Mouse (Mus musculus) erythroblast, embryonic 14.5 days (primary cell): ENCODE results near the gene Asb15. TPM values are rescaled to one million over a fixed set of nuclear protein-coding genes. Genes with fewer than 3 reads are reported as not detected.

Source experiments
- H3K27me3 ChIP-seq: 2 replicates; pipeline ENCODE4 v1.6.1; 2012; ENCODE audit warnings: inconsistent platforms; ENCODE audit not compliant: control insufficient read depth
- H3K36me3 ChIP-seq: 2 replicates; pipeline ENCODE4 v1.6.1; 2012; ENCODE audit warnings: mild to moderate bottlenecking, inconsistent platforms; ENCODE audit not compliant: control insufficient read depth
- H3K4me1 ChIP-seq: 2 replicates; pipeline ENCODE4 v1.6.1; 2012; ENCODE audit warnings: inconsistent platforms; ENCODE audit not compliant: control insufficient read depth
- H3K4me3 ChIP-seq: replicated peaks from 2 replicates; pipeline ENCODE3; 2012; ENCODE audit warnings: moderate library complexity, mild to moderate bottlenecking, inconsistent platforms
- H3K9me3 ChIP-seq: 2 replicates; pipeline ENCODE4 v1.6.1; 2012; ENCODE audit warnings: low read length, inconsistent platforms, mixed read lengths; ENCODE audit not compliant: control insufficient read depth
- GATA1 ChIP-seq: IDR thresholded peaks from 2 replicates; pipeline ENCODE4 v1.6.1; 2012; ENCODE audit warnings: low read length, inconsistent platforms, mixed read lengths
- TAL1 ChIP-seq: IDR thresholded peaks from 3 replicates; pipeline ENCODE4 v1.6.1; 2012; ENCODE audit warnings: low read length, inconsistent platforms, mixed read lengths
- polyA plus RNA-seq: library from polyadenylated mRNA; stranded (reverse); fragments of >175 nt; gene quantifications from 2 replicates; pipeline ENCODE4 v1.2.3, GENCODE M21; 2012

Gene Asb15
- polyA plus RNA-seq, 1 experiment = not detected

DNA sequence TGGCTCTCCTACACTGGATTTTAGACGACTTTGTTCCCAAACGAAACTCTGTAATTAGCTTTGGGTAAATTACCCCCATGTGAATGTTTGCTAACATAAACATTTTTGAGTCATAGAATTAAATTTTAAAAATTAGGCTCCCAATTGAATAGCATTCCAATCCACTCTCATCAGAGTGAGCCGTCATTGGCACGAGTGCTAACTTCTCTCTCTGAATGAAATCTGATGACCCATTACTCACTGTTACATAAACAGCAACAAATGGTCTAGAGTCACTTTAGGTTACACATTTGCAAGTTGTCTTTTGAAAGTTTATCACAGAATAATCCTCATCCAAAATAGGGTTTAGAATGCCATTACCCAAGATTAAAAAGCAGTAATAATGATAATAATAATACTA lies 81.6 kb downstream of the Asb15 start:
- Histone ChIP-seq H3K36me3 (peaks cover 19% of the 10 kb centered on the region), H3K4me3 (no peak overlapping the region), H3K9me3 (no peaks in the 10 kb centered on the region), H3K4me1 (no peaks in the 10 kb centered on the region), H3K27me3 (no peaks in the 10 kb centered on the region)
- TF ChIP-seq GATA1 (no peak), TAL1 (no peak)

DNA sequence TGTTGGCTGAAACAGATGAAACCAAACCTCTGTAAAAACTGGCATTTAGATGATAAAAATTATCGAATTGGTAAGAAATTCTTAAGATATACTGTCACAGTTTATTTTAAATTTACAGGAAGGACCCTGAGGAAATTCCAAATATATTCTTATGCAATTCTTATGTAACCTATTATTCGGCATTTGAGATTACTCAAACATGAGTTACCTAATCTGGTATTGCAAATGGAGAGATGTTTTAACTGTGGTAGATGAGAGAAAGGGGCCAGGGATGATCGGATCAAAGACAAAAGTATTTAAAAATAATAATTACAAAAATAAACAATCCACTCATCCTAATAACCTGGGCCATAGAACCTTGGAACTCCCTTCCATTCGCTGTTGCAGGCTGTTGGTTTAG lies 82.4 kb downstream of the Asb15 start:
- Histone ChIP-seq H3K4me1 (no peaks in the 10 kb centered on the region), H3K4me3 (no peak overlapping the region), H3K9me3 (no peaks in the 10 kb centered on the region), H3K36me3 (peaks cover 28% of the 10 kb centered on the region), H3K27me3 (no peaks in the 10 kb centered on the region)
- TF ChIP-seq TAL1 = no peak

DNA sequence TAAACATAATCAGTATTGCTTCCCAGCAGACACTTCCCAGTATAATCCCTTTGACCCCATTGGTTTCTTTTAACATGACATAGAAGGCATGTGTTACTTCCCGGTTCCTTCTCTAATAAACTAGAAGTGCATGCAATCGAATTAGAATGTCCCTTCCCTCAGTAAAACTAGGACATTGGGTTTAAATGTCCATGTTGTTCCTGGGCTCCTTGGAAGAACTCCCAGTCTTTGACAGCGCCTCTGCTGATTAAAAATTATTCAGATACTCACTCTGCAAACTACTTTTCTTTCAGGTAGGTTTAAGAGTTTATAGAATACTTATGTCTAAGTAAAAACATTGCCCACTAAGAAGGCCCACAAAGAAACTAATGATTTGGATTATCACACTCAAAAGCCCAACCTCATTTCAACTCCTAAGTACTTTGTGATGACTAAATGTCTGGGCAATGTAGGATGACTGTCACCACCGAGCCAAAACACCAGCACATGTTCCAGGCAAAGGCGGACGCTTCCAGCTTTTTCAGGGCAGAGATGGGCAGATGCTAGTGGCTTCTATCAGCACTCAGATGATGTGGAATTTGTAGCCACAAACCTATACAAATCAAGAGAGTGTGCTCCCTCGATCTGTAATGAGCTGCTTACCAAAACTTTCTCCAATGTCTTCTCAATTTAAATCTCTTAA lies 84.3 kb downstream of the Asb15 start:
- Histone ChIP-seq H3K4me3 (no peak overlapping the region), H3K9me3 (no peaks in the 10 kb centered on the region), H3K36me3 (peaks cover 43% of the 10 kb centered on the region), H3K4me1 (no peaks in the 10 kb centered on the region), H3K27me3 (no peaks in the 10 kb centered on the region)
- TF ChIP-seq GATA1 (no peak), TAL1 (no peak)

DNA sequence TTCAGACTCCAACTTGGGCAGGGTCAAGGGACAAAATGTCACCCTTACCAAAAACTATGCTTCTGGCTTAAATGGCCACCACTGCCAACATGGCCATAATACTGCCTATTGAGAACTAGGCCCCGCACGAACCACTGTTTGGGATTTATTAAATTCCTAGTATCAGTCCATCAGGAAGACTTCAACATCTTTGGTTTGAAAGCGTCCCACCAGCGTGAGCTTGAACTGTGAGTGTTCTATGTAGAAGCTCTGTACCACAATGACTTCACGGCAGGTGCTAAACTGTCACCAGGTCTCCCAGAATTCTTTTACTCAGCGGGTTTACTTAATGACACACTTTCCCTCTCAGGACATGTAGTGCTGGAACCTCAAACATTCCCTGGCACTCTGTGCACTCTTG lies 85.4 kb downstream of the Asb15 start:
- no peaks in the 10 kb centered on the region for H3K9me3 ChIP-seq
- no peaks in the 10 kb centered on the region for H3K4me1 ChIP-seq
- no peak overlapping the region for H3K4me3 ChIP-seq
- TF ChIP-seq GATA1 (no peak), TAL1 (no peak)
- no peaks in the 10 kb centered on the region for H3K27me3 ChIP-seq
- H3K36me3 ChIP-seq = peaks cover 54% of the 10 kb centered on the region

DNA sequence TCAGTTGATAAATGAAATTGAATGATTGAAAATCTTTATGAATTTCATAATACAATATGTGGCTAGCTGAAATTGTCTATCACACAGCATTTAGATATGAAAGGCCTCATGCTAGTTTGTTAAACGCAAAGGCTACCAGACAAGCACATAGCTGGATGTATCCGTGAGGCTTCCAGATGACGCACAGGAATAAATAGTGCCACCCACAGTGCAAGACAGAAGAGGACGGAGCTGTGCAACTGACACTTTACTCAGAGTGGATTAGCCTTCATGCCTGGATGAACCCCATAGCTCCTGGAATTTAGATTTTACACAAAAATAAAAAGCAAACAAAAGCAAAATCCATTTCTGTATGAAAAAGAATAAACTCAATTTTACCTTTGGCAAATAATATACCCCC lies 86.0 kb downstream of the Asb15 start:
- H3K9me3 ChIP-seq = no peaks in the 10 kb centered on the region
- TF ChIP-seq GATA1 = no peak
- no peak for TF ChIP-seq TAL1
- H3K27me3 ChIP-seq = no peaks in the 10 kb centered on the region
- no peak overlapping the region for H3K4me3 ChIP-seq
- peaks cover 59% of the 10 kb centered on the region for H3K36me3 ChIP-seq
- no peaks in the 10 kb centered on the region for H3K4me1 ChIP-seq

DNA sequence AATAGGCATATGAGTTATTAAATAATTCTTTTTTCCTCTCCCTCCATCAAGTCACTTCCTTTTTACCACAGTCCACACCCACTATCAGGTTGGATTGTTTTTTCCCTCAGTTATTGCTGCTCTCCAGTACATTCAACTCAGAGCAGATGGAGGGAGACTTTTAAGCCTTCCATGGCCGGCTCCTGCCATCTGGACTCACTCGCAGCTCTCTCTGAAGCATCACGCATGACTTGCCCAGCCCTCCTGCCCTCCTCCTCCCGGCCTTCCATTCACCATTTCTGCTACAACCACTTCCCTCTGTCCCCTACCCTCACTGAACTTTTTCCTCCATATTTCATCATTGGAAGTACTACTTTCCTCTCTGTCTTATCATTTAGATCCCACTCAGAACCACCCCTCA lies 88.8 kb downstream of the Asb15 start:
- H3K36me3 ChIP-seq = peaks cover 72% of the 10 kb centered on the region
- H3K27me3 ChIP-seq = no peaks in the 10 kb centered on the region
- TF ChIP-seq GATA1 (no peak), TAL1 (no peak)
- no peaks in the 10 kb centered on the region for H3K9me3 ChIP-seq
- H3K4me3 ChIP-seq = no peak overlapping the region
- H3K4me1 ChIP-seq = no peaks in the 10 kb centered on the region

DNA sequence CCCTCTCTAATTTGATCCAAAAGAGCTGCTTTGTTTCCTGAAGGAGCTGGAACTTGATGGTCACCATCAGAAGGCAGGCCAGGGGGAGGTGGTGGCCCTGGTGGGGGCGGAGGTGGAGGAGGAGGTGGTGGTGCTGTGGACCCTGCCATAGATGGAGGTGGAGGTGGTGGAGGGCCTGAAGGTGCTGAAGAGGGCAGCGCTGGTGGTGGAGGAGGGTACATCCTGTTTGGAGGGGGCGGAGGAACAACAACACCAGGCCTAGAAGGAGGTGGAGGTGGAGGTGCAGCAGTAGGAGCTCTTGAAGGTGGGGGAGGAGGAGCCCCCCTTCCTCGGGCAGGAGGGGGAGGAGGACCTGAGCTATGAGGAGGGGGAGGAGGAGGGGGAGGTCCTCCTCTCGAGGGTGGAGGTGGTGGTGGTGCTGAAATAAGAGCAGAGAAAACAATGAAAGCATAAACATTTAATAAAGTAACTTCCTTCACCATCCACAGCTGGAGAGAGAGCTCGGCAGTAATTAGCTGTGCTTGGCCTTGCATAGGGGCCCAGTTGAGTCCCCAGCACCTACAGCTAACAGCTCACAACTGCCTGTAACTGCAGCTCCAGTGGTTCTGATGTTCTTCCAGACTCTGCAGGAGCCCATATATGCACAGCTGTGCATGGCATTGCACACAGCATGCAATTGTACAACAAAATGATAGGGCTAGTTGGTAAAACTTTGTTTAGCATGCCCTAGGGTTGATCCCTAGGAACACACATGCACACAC lies 91.5 kb downstream of the Asb15 start:
- peaks cover 72% of the 10 kb centered on the region for H3K36me3 ChIP-seq
- TF ChIP-seq TAL1 (no peak), GATA1 (no peak)
- no peak overlapping the region for H3K4me3 ChIP-seq
- no peaks in the 10 kb centered on the region for H3K4me1 ChIP-seq
- no peaks in the 10 kb centered on the region for H3K9me3 ChIP-seq
- H3K27me3 ChIP-seq = no peaks in the 10 kb centered on the region

DNA sequence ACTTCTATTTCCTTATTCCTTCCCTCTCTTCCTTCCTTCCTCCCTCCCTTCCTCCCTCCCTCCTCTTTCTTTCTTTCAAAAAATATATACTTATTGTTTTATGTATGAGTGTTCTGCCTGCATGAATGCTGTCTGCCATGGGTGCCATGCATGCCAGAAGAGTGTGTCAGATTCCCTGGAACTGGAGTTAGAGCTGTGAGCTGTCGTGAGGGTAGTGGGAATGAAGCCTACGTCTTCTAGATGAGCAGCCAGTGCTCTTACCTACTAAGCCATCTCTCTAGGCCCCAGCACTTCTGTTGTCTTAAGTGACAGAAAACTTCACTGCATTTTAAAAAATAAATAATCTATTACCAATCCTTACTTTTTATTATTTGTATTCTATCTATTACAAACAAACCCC lies 93.0 kb downstream of the Asb15 start:
- TF ChIP-seq TAL1 = no peak
- TF ChIP-seq GATA1 = no peak
- Histone ChIP-seq H3K9me3 (no peaks in the 10 kb centered on the region), H3K4me3 (no peak overlapping the region), H3K36me3 (peaks cover 68% of the 10 kb centered on the region), H3K27me3 (no peaks in the 10 kb centered on the region), H3K4me1 (no peaks in the 10 kb centered on the region)

DNA sequence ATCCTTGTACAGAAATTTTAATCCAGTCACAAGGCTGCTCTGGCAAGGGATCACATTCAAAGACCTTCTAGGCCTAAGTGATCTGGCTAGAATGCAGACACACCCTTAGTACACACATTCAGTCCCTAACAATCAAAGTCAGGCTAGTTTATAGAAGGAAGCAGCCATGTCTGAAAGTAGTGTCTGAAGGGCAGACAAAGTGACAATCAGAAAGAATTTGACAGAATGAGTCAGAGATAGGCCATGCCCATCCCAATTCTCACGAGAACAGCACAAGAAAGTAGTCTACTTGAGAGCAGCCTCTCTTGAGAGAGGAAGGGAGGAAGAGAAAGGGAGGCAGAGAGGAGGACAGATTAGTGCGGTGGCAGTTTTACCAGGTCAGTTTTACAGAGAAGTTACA lies 94.2 kb downstream of the Asb15 start:
- H3K9me3 ChIP-seq = no peaks in the 10 kb centered on the region
- no peaks in the 10 kb centered on the region for H3K4me1 ChIP-seq
- no peaks in the 10 kb centered on the region for H3K27me3 ChIP-seq
- no peak overlapping the region for H3K4me3 ChIP-seq
- TF ChIP-seq TAL1 = no peak
- TF ChIP-seq GATA1 = no peak
- H3K36me3 ChIP-seq = peaks cover 65% of the 10 kb centered on the region

Other genes starting within 250 kb of the Asb15 start
- gene Iqub, start 13.1 kb upstream of the Asb15 start, polyA plus RNA-seq = not detected in 2 replicates
- 1.0 and 1.4 TPM in 2 replicates for gene Ndufa5, start 131 bp upstream of the Asb15 start, polyA plus RNA-seq
- not detected in 2 replicates for gene Lmod2, start 69.6 kb downstream of the Asb15 start, polyA plus RNA-seq
- gene Wasl, start 136.9 kb downstream of the Asb15 start, polyA plus RNA-seq = 2.4 and 4.0 TPM in 2 replicates
- gene Hyal6, start 205.1 kb downstream of the Asb15 start, polyA plus RNA-seq = not detected in 2 replicates
- gene Hyal4, start 220.2 kb downstream of the Asb15 start, polyA plus RNA-seq = not detected in 2 replicates